Mouse (Mus musculus): Measurements from ENCODE around the gene Fam221a.
"Not testable (repeated sequence)": the region's sequence is repeated elsewhere in the genome, so short reads cannot be mapped to it uniquely, and the experiment has no call there.

The Fam221a gene

GRCm38 (mm10) chr6:49394276-49394675 is 26.7 kb downstream of the Fam221a start:
- no peak for DNase-seq (ENCODE audit: low spot score in 2 of 2)

- no peak for DNase-seq (ENCODE audit: low spot score in 2 of 2)
Observed at GRCm38 (mm10) chr6:49395316-49395715, 27.8 kb downstream of the Fam221a start, which contains the start of gene Stk31. Stk31 (plus strand) TSS chr6:49395604.

GRCm38 (mm10) chr6:49397466-49397865 is 29.9 kb downstream of the Fam221a start:
- no peak for DNase-seq (ENCODE audit: low spot score in 2 of 2)

GRCm38 (mm10) chr6:49398365-49398764 is 30.8 kb downstream of the Fam221a start:
- no peak for DNase-seq (ENCODE audit: low spot score in 2 of 2)

GRCm38 (mm10) chr6:49410830-49411229 is 43.3 kb downstream of the Fam221a start:
- no peak for DNase-seq (ENCODE audit: low spot score in 2 of 2)

GRCm38 (mm10) chr6:49412967-49413366 is 45.4 kb downstream of the Fam221a start:
- not testable (repeated sequence) for DNase-seq (ENCODE audit: low spot score in 2 of 2)

GRCm38 (mm10) chr6:49415971-49416370 is 48.4 kb downstream of the Fam221a start:
- no peak for DNase-seq (ENCODE audit: low spot score in 2 of 2)

GRCm38 (mm10) chr6:49437306-49437705 is 69.8 kb downstream of the Fam221a start:
- DNase-seq (ENCODE audit: low spot score in 2 of 2): no peak
